Mouse (Mus musculus) spleen, postnatal 10 days (tissue): Measurements from ENCODE around the gene Kif23.

Source experiments
- DNase-seq, 2 experiments: peaks; one replicate each; pipeline ENCODE4 v3.0.0; 2021 to 2022; ENCODE audit warnings: low spot score in 2 of 2

Kif23 gene

DNA sequence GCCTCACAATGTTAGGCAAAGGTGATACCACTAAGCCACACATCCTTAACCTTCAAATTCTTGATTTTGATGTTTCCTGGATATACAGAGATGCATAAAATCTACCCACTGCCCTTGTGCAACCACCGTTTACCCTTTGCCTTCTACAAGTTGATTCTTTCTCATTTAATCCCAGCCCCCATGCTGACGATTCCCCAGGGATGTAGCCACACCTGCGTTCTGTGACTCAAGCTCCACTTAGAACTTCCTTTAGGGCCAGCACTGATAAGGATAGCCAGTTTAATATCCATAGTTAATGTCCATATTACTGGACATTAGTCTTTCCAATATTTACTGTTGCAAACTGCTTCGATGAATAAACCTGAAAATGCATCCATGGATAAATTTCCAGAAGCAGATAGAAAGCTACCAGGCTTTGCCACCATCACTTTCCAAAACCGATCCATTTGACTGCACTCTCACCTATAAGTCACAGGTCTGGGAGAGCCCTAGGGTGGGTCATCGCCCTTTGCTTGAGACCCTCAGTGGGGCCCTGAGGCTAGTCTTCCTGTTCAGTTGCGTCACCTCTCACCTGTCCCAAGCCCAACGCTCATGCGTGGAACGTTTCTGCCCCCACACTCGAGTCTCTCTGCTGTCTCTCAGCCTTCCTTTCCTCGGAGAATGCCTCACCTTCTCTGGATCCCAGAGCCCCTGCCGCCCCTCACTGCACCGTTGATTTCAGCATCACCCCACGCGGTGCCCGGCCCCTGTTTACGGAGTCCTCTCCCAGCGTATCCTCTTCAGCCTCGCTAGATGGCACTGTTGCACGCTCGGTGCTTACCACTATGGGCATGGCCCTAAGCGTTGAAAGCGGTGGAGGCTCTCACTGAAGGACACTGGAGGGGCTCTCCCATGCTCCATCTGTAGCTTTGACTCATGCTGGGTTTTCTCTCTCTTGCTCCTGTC, 1.1 kb upstream of the Kif23 start:
- peak; percentile 72 to 87 for DNase-seq

DNA sequence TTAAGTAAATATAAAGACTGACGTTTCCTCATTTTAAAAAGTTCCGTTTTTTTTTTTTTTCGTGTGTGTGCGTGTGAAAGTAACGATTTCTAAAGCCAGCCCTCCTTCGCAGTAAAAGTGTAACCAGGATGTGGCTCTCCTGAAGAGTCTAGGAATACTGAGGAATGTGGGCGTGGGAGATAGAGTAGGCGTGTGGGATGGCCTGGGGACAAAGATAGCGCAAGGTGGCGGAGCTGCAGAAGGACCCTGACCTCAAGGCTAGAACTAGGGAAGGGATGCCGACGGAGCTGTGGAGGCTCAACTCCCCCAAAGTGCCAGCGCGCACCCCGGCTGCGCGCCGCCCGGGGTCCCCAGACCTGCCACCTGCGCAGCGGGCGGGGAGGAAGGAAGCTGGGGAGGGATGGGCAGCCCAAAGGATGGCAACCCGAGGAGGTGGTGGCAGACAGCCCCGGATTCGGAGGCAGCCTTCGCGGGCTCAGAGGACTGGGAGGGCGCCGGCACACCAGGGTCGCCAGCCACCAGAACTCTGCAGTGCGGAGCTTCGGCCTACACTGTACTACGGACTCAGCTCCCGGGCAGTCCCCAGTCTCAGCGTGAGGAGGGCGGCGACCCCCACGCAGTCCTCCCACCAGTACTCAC, 482 bp downstream of the Kif23 start:
- DNase-seq, result peak; percentile 62 to 74

DNA sequence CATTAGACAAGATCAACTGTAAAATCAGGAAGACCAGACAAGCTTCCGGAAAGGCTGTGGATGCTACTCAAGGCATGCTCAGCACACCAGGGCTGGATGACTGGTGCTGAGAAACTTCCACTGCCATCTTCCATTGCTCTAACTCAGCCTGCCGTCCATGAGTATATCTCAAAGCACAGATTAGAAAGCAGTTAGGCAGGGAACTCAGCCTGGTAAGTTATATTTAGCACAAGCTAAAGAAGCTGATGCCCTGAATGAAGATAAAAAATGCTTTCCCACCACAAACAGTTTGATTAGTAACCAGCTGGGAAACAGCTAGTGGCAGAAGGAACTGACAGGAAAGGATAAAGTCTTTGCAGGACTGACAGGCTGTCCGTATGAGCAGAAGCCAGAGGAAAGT, 5.5 kb downstream of the Kif23 start:
- DNase-seq, result no peak

DNA sequence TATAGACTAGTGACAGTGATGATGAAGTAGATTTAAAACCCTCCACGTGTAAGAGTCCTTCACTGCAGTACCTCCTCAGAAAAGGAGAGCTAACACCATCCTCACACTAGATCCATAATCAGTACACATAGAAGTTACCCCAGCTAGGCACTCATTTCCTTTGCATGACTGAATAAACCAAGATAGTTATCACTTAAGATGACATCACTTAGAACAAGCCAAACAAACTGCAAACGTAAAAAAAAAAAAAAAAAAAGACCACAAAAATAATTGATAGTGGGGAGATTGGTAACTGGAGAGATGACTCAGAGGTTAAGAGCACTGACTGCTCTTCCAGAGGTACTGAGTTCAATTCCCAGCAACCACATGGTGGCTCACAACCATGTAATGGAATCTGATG, 13.2 kb downstream of the Kif23 start:
- no peak for DNase-seq

DNA sequence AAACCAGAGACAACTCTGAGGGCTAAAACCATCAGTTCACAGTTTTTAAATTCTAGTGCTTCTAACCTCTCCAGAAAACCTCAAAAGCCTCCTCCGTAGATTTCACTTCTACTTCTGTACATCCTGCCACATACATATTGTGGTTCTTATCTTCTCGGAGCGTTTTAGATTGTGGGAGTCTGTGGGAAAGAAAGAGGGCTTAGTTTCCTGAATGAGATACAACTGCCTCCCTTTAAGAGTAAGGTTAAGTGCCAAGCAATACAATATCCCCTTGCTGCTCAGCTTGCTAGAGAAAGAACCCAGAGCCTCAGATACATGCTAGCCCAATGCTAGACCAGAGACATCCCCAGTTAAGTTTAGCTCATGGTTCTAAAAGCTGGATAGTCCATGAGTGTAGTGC, 14.6 kb downstream of the Kif23 start:
- no peak for DNase-seq

DNA sequence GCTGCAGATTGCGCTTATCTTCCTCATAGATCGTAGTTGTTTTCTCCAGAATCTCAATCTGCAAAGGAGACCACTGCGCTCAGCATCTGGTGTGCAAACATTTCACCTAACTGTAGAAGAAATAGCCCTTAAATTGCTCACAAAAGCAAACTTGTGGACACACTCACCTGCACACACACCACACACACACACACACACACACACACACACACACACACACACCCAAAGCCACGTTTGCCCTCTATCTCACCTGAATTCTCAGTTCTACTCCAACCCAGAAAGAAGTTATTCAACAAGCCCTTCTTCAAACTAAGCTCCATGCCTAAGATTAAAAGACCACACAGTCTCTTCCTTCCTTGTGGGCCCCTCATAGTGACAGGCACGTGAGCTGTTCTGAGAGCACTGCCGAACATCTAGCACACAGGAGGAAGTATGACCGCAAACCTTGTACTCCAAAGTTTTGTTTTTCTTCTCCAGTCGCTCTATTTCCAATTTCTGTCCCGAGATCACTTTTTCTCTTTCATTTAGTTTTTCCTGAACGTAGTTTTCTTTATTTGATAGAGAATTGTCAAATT, 21.4 kb downstream of the Kif23 start:
- no peak for DNase-seq

DNA sequence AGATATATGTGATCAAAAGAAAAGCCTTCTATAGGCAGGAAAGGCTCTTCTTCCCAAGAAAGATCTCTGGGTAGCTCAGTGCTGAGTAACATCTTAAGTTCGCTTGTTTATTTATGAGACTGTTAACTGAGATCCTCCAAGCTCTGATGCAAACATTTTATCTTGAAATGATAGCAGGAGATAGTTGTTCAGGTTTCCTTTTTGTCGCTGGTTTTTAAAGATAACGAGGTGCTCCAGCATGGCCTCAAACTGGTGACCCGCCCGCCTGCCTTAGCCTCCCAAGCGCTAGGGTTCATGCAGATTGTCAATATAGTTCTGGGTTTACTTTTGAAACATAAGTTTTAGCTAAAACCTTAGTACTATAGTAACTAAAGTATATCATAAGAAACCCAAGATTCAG, 26.2 kb downstream of the Kif23 start:
- no peak for DNase-seq

DNA sequence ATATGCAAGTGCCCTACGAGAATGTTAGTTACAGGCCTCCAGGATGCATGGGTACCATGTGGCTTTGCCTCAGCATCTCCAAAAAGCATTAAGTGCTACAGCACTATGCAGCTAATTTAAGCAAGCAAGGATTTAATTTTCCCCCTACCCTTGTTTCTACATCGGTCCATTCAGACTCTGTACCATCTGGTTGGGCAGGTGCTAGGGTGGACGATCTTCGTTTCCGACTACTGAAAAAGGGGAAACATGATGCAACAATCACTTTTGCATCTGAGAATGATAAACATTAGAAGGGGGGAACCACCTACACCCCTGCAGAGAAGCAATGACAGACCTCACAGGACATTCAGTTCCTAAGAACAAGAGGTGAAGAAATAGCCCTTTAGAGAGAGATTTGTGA, 27.1 kb downstream of the Kif23 start:
- DNase-seq, result no peak

DNA sequence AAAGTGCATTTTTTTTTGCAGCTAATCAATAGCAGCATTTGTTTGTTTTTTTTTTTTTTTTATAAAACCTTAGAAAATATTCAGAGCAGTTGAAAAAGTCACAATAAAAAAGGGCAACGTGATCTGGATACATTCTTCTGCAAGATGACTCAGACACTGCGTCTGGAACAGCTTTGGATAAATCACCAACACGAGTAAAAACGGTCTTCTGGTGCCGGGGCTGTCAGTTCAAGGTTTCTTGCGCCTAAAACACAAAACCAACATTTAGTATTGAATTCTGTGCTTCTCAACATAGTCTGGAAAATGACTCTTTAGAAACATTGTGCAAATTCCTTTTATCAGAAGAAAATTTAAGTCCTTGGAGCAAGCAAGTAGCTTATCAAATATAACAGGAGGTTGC, 29.1 kb downstream of the Kif23 start:
- DNase-seq, result no peak

DNA sequence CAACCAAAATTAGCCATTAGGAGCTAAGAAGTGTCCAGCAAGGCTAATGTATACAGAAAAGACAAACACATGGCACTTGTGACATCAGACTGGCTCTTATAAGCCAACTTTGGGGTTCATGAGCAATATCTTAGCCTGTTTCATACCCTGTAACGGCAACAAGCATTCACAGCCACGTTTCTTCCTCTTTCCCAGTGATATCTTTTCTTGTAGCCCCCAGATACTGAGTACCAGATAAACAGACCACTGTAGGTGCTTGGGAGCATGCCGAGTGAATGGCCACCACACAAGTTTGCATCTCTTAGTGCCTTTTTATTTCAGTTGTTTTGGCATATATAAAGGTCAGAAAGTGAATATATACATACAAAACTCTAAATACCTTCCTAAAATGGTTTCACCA, 29.6 kb downstream of the Kif23 start:
- no peak for DNase-seq

DNA sequence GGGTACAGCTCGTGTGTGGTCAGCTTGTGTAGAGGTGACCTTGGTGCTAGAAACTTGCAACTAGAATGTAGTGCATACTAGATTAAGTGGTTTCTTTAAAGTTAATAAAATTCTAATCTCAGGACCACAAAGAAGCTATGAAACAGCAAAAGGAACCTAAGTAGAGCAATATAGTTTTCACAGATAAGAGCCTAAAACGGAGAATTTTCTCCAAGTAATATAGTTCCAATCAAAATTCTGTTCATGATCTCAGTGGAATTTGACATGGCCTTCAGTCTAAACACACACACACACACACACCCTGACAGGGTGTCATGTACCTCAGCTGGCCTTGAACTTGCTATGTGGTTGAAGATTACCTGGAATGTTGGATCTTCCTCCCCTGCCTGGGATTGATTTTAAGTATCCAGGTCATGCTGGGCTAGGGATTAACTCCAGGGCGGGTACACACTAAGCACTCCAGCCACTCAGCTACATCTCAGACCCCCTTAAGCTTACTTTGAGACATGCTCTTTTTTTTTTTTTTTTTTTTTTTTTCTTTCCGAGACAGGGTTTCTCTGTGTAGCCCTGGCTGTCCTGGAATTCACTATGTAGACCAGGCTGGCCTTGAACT, 31.1 kb downstream of the Kif23 start:
- no peak for DNase-seq

DNA sequence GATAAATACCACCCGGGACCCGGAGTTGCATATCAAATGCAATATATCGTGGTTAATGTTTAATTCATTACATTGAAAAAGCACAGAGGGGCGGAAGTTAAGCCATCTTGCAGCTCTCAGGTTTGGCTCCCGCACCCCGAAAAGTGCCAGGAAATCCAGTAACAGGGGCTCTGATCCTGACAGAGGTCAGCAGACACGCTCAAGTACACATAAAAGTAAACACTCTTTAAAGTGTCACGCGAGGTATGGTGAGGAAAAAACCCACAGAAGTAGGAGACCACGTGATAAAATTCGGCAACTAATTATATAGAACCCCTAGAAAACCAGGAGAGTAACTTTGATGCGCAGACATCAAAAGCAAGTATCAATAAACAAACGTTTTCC, 31.7 kb downstream of the Kif23 start:
- DNase-seq, result no peak

DNA sequence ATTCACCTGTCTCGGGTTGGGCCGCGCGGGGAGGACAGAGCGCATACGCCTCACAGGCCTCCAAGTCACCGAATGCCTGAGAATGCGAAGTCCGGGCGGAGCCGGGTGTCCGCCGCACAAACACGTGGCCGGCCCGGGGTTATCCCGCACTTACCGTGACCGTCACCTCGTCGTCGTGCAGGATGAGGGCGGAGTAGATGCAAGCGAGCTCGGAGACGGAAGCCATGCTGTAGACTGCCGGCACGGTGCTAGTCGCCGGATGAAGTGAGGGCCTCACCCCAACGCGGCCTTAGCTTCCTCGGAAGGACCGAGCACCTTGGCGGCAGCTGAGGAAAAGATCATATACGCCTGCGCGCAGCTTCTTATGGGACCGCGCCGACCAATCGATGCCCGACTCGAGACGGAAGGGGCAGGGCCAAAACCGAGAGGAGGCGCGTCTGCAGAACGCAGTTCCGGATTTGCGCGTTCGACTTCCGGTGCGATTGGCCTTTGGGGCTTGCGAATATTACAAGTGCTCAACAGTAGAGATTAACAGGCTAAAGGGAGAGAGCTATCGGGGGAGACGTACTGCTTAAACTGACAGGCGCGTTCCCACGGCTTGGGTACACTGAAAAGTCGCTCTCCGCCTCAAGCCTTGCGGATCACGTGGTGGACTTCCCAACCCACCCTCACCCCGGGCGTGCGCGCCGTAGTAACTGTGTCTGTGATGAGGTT, 32.2 kb downstream of the Kif23 start, which contains the start of gene Rplp1:
Gene Rplp1, minus strand, starts transcription at position 340 of the 714 bp plus-strand sequence.
- peak; percentile 93 to 96 for DNase-seq

DNA sequence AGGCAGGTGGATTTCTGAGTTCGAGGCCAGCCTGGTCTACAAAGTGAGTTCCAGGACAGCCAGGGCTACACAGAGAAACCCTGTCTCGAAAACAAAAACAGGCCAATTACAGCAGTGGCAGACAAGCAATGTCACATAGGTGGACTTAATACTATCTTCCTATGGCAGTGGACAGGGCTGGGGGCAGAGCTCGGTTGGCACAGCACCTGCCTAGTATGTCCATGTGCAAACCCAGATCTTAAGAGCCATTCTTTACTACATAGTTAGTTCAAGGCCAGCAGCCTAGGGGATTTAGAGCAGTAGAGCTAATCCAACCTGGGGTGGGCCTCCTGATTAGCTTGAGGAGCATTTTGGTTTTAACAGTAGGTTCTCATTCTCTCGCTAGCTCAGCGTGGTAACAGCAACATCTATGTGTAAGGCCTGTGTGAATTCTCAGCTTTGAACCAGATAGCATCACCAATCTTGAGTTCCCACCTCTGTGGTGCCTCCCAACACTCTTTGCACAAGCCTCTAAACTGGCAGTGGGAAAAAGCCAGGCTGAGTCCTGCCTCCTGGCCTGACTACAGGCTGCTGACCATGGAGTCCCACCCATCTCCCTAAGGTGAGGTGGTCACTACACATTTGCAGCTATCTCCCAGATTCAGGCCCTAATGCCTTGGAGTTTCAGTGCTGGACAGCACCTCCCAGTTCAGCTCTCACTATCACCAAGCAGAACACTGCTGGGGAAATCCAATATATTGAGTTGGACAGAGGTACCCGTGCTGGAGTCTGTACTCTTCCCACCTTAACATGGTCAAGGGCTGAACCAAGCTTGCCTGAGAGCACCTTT, 35.1 kb downstream of the Kif23 start:
- DNase-seq, result no peak

DNA sequence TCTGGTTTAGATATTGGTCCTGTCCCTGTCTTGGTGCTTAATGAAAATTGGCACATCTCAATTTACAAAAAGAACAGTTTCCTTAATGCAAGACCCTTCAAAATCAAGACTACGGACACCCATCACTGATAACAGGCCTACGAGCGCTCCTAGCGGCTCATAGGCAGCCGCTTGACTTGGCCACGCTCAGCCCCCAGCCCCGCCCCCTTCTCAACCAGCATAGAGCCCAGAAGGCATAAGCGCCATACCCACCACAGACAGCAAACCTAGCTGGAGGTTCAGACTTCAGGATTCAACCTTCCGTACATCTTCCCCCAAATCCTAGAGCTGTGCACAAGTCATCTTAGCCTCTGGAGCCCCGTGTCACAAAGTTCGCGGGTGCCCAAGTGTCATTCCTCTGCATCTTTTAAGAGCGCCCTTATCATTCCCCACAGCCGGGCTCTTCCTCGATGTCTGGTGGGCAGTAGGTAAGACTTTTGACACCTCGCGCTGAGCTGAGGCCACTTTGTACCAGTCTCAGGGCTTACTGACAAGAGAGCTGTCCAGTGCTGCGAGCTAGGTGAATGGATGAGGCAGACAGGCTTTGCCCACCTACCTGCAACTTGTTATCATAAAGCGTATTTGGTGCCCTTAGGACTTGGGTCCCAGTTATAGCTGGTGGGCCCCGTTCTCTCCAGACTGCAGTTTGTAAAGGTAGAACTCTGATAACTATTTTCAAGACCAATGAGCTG, 35.9 kb downstream of the Kif23 start:
- DNase-seq, result peak in 1 of 2 experiments; percentile 66

DNA sequence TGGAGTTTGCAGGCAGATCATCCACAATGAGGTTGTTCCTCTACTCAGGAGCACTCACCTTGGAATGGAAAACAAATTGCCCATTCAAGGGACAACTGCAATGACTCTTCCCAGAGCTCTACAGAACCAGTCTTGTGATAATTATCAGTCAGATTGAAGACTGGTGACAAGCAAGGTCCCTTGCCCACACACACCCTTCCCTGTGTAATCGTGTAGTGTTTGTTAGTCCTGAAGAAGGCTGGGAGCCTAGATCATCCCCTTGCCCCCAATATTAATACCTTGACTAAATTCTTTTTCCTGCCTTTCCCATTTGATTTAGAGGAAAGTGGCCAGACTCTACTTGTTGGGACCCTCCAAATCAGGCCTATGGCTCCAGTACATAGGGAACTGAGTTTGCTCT, 36.9 kb downstream of the Kif23 start:
- DNase-seq, result no peak

DNA sequence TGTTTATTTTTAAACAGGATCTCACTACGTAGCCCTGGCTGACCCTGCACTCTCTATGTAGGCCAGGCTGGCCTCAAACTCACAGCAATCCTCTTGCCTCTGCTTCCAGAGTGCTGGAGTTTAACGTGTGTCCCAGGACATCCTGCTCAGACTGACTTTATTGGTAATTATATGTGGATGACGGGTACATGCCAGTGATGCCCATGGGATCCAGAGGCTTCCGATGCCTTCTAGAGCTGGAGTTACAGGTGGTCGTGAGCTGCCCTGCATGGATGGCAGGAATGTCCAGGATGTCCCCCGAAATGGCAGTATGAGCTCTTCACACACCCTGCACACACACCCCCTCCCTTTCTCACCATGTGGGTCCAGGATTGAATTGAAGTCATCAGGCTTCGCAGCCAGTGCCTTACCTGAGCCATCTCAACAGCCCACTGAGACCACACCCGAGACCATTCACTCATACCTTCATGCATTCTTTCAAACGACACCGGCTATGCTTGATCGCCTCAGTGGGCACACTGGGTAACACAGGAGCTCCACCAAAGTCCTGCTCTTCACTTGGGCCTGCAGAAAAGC, 37.7 kb downstream of the Kif23 start:
- no peak for DNase-seq

DNA sequence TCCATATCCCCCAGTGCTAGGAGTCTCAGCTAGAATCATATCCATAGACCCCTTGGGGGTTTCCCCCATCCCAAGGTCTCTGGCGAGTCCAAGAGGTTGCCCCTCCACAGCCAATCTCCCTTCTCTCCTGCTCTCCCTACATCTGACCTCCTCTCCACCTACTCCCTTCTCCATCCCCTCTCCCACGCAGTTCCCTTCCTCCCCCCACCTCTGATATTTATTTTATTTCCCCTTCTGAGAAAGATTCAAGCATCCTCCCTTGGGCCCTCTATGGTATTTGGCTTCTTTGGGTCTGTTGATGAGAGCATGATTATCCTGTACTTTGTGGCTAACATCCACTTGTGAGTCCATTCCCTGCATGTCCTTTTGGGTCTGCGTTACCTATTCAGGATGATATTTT, 38.2 kb downstream of the Kif23 start:
- DNase-seq, result no peak

DNA sequence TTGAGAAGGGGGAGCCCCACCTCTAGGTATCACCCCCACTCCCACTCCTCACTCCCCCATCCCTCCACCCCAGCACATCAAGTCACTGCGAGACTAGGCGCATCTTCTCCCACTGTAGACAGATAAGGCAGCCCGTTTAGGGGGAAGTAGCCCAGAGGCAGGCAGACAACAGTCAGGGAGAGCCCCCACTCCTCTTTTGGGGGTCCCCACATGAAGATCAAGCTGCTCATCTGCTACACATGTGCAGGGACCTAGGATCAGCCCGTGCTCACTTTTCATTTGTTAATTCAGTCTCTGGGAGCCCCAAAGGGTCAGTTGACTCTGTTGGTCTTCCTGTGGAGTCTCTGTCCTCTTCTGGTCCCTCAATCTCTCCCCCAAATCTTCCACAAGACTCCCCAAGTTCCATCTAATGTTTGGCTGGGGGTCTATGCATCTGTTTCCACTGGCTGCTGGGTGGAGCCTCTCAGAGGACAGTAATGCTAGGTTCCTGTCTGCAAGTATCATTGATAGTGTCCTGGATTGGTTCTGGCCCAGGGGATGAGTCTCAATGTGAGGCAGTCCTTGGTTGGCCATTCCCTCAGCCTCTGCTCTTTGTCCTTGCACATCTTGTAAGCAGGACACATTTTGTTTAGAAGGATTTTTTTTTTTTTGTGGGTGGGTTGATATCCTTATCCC, 38.8 kb downstream of the Kif23 start:
- no peak for DNase-seq
